Mouse (Mus musculus) thymus, postnatal 25 days (tissue): ENCODE measurements at regions not wholly inside any gene's neighbourhood (a gene's known extent, or its start where the extent isn't known, plus 50 kb on each side); places are given as distances from the start of the nearest gene placed in this dataset.

Source experiments
- DNase-seq: peaks from one replicate; pipeline ENCODE4 v3.0.0; 2022

GRCm38 (mm10) chr2:160421216-160421911, 54.5 kb upstream of the Mafb start:
- peak; percentile 81 for DNase-seq

DNA sequence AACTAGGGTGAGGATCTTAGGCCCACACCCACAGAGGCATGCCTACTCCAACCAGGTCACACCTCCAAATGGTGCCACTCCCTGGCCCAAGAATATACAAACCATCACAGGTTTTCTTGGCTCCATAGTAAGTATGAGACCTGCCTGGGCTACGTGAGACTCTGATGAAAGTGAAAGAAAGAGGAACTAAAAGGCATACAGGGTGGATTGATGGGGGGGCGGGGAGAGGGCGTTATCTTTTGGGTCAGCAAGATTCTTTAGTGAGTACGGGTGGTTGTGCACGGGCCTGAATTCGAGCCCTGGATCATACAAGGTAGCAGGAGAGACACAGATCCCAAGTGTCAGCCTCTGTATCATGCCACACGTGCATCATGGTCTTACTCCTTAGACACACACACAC, 57.6 kb upstream of the Mafb start:
- DNase-seq, result no peak

DNA sequence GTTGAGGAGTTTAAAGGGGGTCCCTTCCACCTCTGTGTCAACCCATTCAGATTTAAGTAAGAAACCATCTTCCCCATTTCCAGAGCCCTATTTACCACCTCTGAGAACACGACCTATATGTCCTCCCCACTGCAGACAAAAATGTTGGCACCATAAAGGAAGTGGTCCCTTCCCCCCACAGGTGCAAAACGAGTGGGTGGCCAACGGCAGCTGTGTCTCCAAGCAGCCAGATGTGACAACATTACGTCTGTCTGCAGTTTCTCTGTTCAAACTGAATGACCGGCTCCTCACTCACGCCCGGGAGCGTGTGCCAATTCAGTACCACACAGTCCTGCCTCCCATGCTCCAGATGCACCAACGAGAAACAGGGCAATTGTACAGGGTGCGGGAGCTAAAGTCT, 60.6 kb upstream of the Mafb start:
- DNase-seq, result peak; percentile 75

GRCm38 (mm10) chr2:160433252-160433651, 66.4 kb upstream of the Mafb start:
- no peak for DNase-seq

GRCm38 (mm10) chr2:160434701-160435100, 67.8 kb upstream of the Mafb start:
- DNase-seq, result no peak

- no peak for DNase-seq
These were observed 68.8 kb upstream of the Mafb start for GRCm38 (mm10) chr2:160435622-160436021.

DNA sequence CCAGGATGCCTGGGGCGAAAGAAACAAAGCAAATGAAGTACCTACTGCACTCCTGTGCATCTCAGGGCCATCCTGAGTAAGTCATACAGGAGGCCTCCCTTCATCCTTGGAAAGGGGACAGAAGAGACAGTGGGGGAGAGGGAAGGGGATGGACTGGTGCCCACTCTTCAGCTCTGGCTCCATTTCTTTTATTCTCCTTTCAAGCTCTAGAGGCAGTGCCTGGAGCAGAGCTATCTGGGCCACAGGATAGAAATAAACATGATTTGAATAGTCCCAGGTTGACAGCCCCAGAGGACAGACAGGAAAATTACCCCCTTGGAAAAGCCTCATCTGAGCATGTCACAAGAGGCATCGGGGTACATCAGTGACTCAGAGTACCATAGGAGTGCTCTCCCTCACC, 72.2 kb upstream of the Mafb start:
- DNase-seq, result no peak

DNA sequence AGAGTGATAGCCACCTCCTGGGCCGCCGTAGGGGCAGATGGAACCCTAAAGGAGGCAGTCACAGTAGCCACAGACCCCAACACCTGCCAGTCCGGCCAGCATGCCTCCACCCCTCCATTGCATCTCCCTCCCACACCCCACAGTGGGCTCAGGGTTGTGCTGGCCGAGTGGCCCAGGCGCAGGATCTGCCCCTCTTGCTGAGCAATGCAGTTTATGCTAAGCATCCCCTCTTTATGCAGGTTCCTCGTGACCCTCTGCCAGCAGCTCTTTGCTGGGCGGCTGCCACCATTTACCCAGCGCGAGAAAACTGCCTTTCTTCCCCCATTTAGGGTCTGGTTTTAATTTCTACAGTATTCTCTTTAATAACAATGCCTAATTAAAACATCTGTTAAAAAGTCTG, 73.4 kb upstream of the Mafb start:
- no peak for DNase-seq

DNA sequence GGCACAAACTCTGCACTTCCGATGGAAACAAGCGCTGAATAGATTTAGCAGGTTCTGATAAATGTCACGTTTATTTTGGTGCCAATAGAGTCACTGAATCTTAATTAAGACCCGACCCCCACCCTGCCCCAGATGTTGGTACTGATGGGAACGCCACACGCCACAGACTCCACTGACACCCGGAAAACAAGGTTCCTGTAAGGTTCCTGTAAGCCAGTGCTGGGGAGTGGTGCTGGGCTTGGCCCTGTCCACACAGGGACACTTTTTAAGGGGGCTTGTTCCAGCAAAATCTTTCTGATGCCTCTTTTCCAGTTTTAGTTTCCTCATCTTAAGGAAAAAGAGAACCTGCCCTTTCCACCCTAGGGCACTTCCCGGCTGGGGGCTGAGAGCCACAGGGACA, 84.2 kb upstream of the Mafb start:
- no peak for DNase-seq

GRCm38 (mm10) chr2:160451481-160452238, 84.8 kb upstream of the Mafb start:
- DNase-seq, result peak; percentile 56

DNA sequence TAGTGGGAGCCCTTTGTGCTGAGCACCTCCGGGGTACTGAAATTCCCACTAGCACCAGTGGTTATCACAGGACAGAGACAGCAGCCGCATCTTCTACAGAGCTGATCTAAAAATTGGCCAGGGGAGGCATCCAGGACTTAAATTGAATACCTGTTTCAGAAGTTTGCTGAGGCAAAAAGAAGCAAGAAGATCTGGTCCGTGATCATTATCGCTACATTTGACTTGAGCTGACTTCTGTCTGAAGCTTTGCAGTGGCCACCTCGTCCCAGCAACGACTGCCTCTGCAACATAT, 85.3 kb upstream of the Mafb start:
- DNase-seq, result no peak

GRCm38 (mm10) chr2:160452730-160453129, 85.9 kb upstream of the Mafb start:
- DNase-seq, result no peak

- DNase-seq, result no peak
These were observed 88.8 kb upstream of the Mafb start for GRCm38 (mm10) chr2:160455617-160456016.

- DNase-seq, result no peak
These were observed 89.8 kb upstream of the Mafb start for GRCm38 (mm10) chr2:160456681-160457080.

DNA sequence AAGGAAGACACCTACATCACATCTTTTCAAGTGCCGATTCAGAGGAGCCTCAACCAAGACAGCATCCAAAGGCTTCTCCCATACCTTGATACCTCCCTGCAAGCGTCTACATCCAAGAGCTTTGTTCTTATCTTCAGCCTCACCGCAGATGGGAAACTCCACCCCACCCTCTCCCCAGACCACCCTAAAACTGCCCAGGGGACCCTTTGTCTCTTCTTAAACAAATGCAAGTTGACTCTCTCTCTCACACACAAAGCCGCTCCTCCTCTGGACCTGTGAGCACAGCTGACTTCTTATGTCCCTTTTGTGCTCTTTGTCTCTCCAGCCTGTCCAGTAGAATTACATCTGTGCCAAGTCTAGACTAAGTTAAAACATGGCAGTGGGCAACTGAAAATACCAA, 104.7 kb upstream of the Mafb start:
- no peak for DNase-seq

GRCm38 (mm10) chr2:160476181-160476580, 109.3 kb upstream of the Mafb start:
- no peak for DNase-seq

DNA sequence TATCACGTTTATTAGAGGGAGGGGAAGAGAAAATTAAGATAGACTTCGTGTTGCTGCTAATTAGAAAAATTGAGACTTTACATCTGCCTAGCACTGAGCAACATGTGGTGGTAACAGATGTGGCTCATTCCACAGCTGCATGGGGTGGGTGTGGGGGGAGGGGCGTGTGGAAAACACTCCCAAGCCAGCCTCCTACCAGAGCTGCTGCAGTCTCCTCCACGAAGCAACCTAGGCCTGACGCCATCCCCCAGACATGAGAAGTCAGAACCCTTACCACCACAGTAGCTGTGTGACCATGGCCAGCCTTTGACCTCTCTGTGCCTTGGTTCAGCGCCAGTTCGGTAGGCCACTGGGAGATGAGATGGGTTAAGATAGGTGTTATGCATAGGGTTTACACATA, 112.4 kb upstream of the Mafb start:
- DNase-seq, result no peak

DNA sequence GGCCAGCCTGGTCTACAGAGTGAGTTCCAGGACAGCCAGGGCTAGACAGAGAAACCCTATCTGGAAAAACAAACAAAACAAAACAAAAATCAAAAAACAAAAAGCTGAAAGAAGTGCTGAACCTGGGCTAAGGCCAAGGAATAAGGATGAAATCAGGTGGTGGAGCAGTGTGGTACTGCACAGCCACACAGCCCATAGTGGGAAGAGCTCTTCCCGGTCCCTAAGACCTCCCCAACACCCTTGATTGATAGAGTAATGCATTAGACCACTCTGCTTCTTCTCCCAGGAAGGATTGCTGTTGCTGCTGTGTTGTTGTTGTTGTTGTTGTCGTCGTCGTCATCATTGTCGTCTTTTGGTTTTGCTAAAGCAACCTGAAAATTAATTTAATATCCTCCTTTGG, 118.2 kb upstream of the Mafb start:
- no peak for DNase-seq

- DNase-seq, result no peak
These were observed 118.7 kb upstream of the Mafb start for GRCm38 (mm10) chr2:160485515-160485914.

DNA sequence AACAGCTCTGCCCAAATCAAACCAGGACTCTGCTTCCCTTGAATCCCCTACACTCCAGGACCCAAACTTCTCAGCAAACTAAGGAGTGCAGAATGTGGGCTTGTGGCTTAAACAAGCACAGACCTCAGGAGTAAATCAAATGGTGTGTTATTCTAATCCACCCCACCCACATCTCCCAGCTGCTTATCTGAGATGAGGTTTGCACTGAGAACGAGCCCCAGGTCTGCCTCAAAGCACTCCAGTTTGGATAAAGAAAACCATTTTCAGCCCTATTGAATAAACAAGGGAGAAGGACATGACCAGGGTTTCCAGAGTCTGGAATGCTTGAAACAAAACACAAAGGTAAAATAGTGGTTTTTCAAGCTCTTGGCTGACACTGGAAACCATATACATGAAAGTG, 132.9 kb upstream of the Mafb start:
- DNase-seq, result no peak

GRCm38 (mm10) chr2:160502901-160503300, 136.0 kb upstream of the Mafb start:
- DNase-seq, result no peak

DNA sequence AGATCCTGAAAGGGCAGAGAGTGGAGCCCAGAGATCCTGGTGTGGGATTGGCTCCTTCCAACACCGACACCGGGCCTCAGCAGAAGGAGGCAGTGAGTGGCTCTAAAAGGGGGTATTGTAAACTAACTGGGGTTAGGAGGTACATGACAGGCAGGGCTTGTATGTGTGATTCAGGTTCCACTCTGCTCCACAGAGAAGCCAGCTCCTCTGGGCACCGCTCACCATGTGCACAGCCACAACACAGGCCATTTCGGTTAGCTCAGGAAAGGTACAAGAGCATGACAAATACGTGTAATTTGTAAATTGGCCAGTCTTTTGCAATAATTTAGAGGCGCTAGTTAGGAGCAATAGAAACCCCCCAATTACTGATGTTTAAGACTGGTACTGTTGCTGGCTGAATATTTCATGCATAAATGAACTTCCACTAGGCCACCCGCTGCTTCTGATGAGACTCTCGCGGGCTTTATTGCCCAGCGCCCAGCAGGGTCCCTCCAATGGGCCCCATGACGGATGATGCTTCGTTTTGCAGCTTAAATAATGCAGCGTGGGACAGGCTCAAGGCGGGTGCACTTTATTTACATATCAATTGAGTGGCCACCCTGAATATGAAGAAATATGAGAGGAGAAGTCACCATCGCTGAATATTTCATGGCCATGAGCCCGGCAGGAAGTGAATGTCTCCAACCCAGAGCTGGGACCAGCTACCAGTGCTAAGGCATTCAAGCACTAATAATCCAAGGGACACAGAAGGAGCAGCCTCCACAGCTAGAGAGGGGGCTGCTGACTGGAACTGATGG, 136.9 kb upstream of the Mafb start:
- DNase-seq, result no peak

DNA sequence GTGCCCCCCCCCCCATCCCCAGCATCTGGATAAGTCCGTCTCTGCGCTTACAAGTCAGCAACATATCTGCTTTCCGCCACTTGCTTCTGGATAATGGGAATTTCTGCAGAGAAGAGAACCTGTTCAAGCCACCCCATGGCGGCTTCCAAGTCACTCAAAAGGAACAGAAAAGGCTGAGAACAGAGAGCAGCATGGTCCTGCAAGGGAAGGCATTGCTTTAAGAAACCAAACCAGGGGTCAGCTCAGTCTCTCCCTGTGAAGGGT, 137.5 kb upstream of the Mafb start:
- DNase-seq, result no peak

GRCm38 (mm10) chr2:160507371-160507770, 138.3 kb upstream of the Top1 start:
- DNase-seq, result no peak
